Mouse (Mus musculus) cerebellum, adult 2 months (tissue): ENCODE results near the gene Srsf2. TPM values are rescaled to one million over a fixed set of nuclear protein-coding genes. Genes with fewer than 3 reads are reported as not detected.
"Not testable (repeated sequence)": the region's sequence is repeated elsewhere in the genome, so short reads cannot be mapped to it uniquely, and the experiment has no call there.

Source experiments
- DNase-seq, 2 experiments: peaks; one replicate each; pipeline ENCODE4 v3.0.0; 2021
- H3K27ac ChIP-seq: fragments of 200-500 bp; 2 replicates; pipeline ENCODE4 v1.5.1; 2012; ENCODE audit warnings: low read length, control low read depth, inconsistent platforms; ENCODE audit not compliant: insufficient read depth
- H3K27me3 ChIP-seq: fragments of 200-500 bp; 2 replicates; pipeline ENCODE4 v1.6.1; 2012; ENCODE audit warnings: inconsistent platforms, mild to moderate bottlenecking, low read length, moderate library complexity; ENCODE audit not compliant: control insufficient read depth, insufficient read depth
- H3K4me1 ChIP-seq: fragments of 200-500 bp; 2 replicates; pipeline ENCODE4 v1.6.1; 2011; ENCODE audit warnings: low read length; ENCODE audit not compliant: control insufficient read depth, insufficient read depth
- H3K4me3 ChIP-seq: fragments of 200-500 bp; replicated peaks from 2 replicates; pipeline ENCODE3; 2011; ENCODE audit warnings: mild to moderate bottlenecking, low read depth, low read length, control low read depth; ENCODE audit not compliant: insufficient read depth
- CTCF ChIP-seq: fragments of 200-500 bp; IDR thresholded peaks from 2 replicates; pipeline ENCODE4 v1.5.1; 2011; ENCODE audit warnings: low read depth, mild to moderate bottlenecking, control low read depth, low read length, moderate library complexity, borderline replicate concordance; ENCODE audit not compliant: insufficient read depth
- POLR2A ChIP-seq: fragments of 200-500 bp; IDR thresholded peaks from 2 replicates; pipeline ENCODE4 v1.6.1; 2011; ENCODE audit warnings: low read length, control low read depth, borderline replicate concordance; ENCODE audit not compliant: insufficient read depth
- WGBS: fragments of 180-500 bp; shearing (Covaris S2); methylation state at CpG from one replicate; pipeline ENCODE4 v1.1.7; 2018; 5-methylcytosine and 5-hydroxymethylcytosine counted together
- polyA plus RNA-seq: library from polyadenylated mRNA; depleted of rRNA; stranded (reverse); fragments of >200 nt; gene quantifications from 2 replicates; pipeline ENCODE4 v1.2.3, GENCODE M21; 2012; rRNA removed

The Srsf2 gene
- polyA plus RNA-seq: 361 and 389 TPM in 2 replicates

GRCm38 (mm10) chr11:116852891-116853511 is at the start of gene Srsf2:
Gene Srsf2 (minus strand): TSS chr11:116853094.
- peak within 1 kb of the TSS; percentile 90 for H3K27ac ChIP-seq
- no peaks in the 10 kb centered on the region for H3K27me3 ChIP-seq
- peak within 1 kb of the TSS; percentile 95 for H3K4me3 ChIP-seq
- peak; percentile 97 to 98 for DNase-seq
- TF ChIP-seq POLR2A (peak; percentile 100), CTCF (no peak)
- under 1% methylated on average over 67 of the region's 74 CpGs for WGBS
- no peaks in the 10 kb centered on the region; the same call in 1 of the 2 replicates for H3K4me1 ChIP-seq

GRCm38 (mm10) chr11:116902588-116902987 is 49.7 kb upstream of the Srsf2 start:
- H3K27ac ChIP-seq, H3K27me3 ChIP-seq, H3K4me3 ChIP-seq, DNase-seq, H3K4me1 ChIP-seq: not testable (repeated sequence)
- 84% methylated on average over 10 of the region's 10 CpGs for whole genome bisulfite sequencing

GRCm38 (mm10) chr11:116899247-116899646 is 46.4 kb upstream of the Srsf2 start:
- WGBS: 47% methylated on average over 12 of the region's 12 CpGs
- H3K27ac ChIP-seq: no peak overlapping the region
- DNase-seq: no peak
- TF ChIP-seq CTCF (no peak), POLR2A (no peak)
- H3K27me3 ChIP-seq: no peaks in the 10 kb centered on the region
- H3K4me1 ChIP-seq: no peaks in the 10 kb centered on the region
- no peak overlapping the region for H3K4me3 ChIP-seq

GRCm38 (mm10) chr11:116895402-116895801 is 42.5 kb upstream of the Srsf2 start:
- TF ChIP-seq POLR2A: no peak
- TF ChIP-seq CTCF: no peak
- no peaks in the 10 kb centered on the region for H3K27me3 ChIP-seq
- no peak overlapping the region for H3K27ac ChIP-seq
- no peak overlapping the region for H3K4me3 ChIP-seq
- WGBS: 49% methylated on average over 3 of the region's 3 CpGs
- no peaks in the 10 kb centered on the region; the same call in 1 of the 2 replicates for H3K4me1 ChIP-seq
- no peak for DNase-seq

GRCm38 (mm10) chr11:116893532-116894442 is 40.9 kb upstream of the Srsf2 start:
- no peaks in the 10 kb centered on the region; the same call in 1 of the 2 replicates for H3K4me1 ChIP-seq
- no peak overlapping the region for H3K27ac ChIP-seq
- 52% methylated on average over 19 of the region's 19 CpGs for WGBS
- TF ChIP-seq POLR2A (no peak), CTCF (no peak)
- no peak for DNase-seq
- H3K4me3 ChIP-seq: no peak overlapping the region
- H3K27me3 ChIP-seq: no peaks in the 10 kb centered on the region

- H3K27me3 ChIP-seq: no peaks in the 10 kb centered on the region
- H3K4me3 ChIP-seq: no peak overlapping the region
- no peak for DNase-seq
- WGBS: 76% methylated on average over 5 of the region's 5 CpGs
- H3K4me1 ChIP-seq: no peaks in the 10 kb centered on the region; the same call in 1 of the 2 replicates
- H3K27ac ChIP-seq: no peak overlapping the region
- TF ChIP-seq CTCF (no peak), POLR2A (no peak)
These were observed 34.2 kb upstream of the Srsf2 start for GRCm38 (mm10) chr11:116887136-116887535.

- 5% methylated on average over 28 of the region's 28 CpGs for WGBS
These were observed 32.6 kb upstream of the Srsf2 start for GRCm38 (mm10) chr11:116885275-116886151.

More at GRCm38 (mm10) chr11:116885275-116886151, 32.6 kb upstream of the Srsf2 start:
- TF ChIP-seq POLR2A (no peak), CTCF (peak; percentile 85)
- H3K27me3 ChIP-seq: no peaks in the 10 kb centered on the region
- H3K4me3 ChIP-seq: peak overlapping the region; percentile 73
- H3K4me1 ChIP-seq: no peaks in the 10 kb centered on the region
- DNase-seq: peak; percentile 77 to 78
- H3K27ac ChIP-seq: no peak overlapping the region
